Mouse (Mus musculus) layer of hippocampus, adult 2 months (tissue): Measurements from ENCODE around the gene Defb21. TPM values are rescaled to one million over a fixed set of nuclear protein-coding genes. Genes with fewer than 3 reads are reported as not detected.

Source experiments
- DNase-seq, 2 experiments: peaks; one replicate each; pipeline ENCODE4 v3.0.0; 2022; ENCODE audit warnings: low spot score in 2 of 2
- H3K27ac ChIP-seq: fragments of 200-600 bp; 2 replicates; pipeline ENCODE4 v1.8.1; 2022
- H3K4me3 ChIP-seq: fragments of 200-600 bp; 2 replicates; pipeline ENCODE4 v1.8.1; 2022; ENCODE audit warnings: mild to moderate bottlenecking
- CTCF ChIP-seq: fragments of 200-600 bp; conservative IDR thresholded peaks from 2 replicates; pipeline ENCODE4 v1.8.1; 2022; ENCODE audit warnings: antibody characterized with exemption, mild to moderate bottlenecking, moderate library complexity
- total RNA-seq, 2 experiments: library from RNA; stranded (reverse); gene quantifications; 2 replicates each; pipeline ENCODE4 v1.2.3; 2021

Gene Defb21
- total RNA-seq, 2 experiments from 2014 or later = not detected

DNA sequence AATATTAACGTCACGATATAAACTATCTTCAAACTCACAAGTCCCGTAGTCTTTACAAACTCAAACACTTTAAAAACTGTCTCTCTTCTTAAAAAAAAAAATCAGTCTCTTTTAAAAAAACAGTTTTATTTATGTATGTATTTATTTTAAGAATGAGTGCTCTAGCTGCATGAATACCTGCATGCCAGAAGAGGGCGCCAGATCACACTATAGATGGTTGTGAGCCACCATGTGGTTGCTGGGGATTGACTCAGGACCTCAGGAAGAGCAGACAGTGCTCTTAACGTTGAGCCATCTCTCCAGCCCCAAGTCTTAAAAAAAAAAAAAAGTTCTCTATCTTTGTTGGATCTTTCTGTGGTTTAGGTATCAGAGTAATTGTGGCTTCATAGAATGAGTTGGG lies 44.8 kb downstream of the Defb21 start:
- H3K27ac ChIP-seq = no peak overlapping the region
- peak; percentile 61 for TF ChIP-seq CTCF
- no peak for DNase-seq
- no peak overlapping the region for H3K4me3 ChIP-seq

DNA sequence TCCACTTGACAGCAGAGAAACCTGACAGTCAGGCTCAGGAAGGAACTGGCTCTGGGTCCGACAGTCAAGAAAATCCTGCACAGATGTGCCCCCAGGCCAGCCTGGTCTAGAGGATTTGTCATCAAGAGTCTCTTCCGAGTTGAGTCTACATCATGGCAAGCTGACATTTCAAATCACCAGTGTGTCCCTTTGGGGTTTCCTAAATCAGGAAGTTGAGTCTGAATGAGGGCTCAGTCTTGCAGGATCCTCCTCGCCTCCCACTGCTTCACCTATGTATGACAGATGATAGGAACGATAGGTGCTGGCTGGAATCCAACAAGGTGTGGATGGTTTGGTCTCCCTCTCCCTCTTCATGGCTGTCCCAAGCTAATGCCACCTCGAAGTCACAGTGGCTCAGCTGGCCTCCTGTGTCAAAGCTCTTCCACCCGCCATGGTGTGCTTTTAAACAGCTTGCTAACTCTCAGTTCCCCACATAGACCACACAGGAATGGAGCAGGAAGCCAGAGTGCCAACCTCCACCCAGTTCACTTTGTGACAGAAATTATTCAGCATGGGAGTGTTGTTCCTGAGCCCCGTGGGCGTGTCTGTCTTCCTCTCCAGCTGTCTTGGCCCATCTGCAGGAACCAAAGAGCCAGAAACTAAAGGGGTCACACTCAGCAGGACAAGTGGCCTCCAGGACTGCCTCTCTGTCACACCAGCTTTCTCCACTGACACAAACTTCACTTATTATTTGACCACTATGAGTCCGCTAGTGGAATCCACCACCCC lies 48.0 kb downstream of the Defb21 start:
- no peak for TF ChIP-seq CTCF
- H3K27ac ChIP-seq = 0 out of 2 replicates have a peak overlapping the region, but pooled peaks have one; percentile 36
- no peak for DNase-seq
- H3K4me3 ChIP-seq = no peak overlapping the region

DNA sequence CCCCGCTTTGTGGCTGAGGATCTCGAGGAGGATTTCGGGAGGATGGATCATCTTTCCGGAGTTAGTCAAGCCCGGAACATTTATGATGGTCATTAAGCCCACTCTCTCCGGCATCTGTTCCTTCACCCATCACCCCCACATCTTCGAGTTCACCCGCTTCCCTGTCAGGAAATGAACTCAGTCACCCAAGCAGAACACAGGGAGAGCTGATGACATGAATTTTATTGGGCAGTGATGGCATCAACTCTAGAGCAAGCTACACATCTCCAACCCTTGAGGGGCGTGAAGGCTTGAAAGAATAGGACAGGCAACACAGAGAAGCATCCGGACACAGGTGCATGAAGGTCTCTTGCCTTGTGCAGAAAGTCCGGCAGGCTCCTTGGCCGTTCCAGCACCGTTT lies 49.6 kb downstream of the Defb21 start:
- no peak for DNase-seq
- H3K27ac ChIP-seq = no peak overlapping the region
- no peak overlapping the region for H3K4me3 ChIP-seq
- TF ChIP-seq CTCF = no peak

DNA sequence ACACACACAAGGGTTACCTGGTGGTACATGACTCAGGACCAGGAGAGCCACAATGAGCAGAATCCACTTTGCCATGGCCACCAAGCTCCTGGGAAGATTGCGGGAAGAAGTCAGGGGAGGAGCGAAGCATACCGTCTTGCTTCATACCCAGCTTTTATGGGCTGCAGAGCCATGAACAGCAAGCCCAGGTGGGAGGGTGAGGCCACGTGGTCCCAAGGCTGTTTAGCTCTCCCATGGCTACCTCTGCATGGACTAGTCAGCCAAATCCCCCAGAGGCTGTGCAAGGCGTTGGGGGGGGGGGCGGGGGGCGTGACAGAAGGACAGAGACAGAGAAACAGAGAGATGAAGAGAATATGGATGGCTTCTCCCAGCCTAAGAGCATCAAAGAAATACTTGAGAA lies 50.4 kb downstream of the Defb21 start, which contains the start of gene Defb25:
TSS of gene Defb25 (minus strand) at position 101 of the 400 bp plus-strand sequence.
- no peak for TF ChIP-seq CTCF
- DNase-seq = no peak
- no peak within 1 kb of the TSS for H3K27ac ChIP-seq
- H3K4me3 ChIP-seq = no peak within 1 kb of the TSS

Other genes with a start within 250 kb of the Defb21 start
- 100 to 1,000 TPM; 103 to 125 TPM for gene Rbck1, start 240.1 kb upstream of the Defb21 start, total RNA-seq
- under 1 TPM; 0.41 to 0.54 TPM for gene Trib3, start 228.7 kb upstream of the Defb21 start, total RNA-seq
- 10 to 100 TPM; 66.3 to 83.0 TPM for gene Nrsn2, start 196.1 kb upstream of the Defb21 start, total RNA-seq
- 10 to 100 TPM; 16.5 to 19.5 TPM for gene Sox12, start 174.7 kb upstream of the Defb21 start, total RNA-seq
- gene Zcchc3, start 157.7 kb upstream of the Defb21 start, total RNA-seq = 10 to 100 TPM in 1 of 2 experiments, 1 to 10 TPM in 1; 9.9 to 10.1 TPM
- 1 to 10 TPM; 2.4 to 3.2 TPM for gene 6820408C15Rik, start 157.2 kb upstream of the Defb21 start, total RNA-seq
- gene Defb23, start 108.1 kb upstream of the Defb21 start, total RNA-seq = not detected
- gene Defb20, start 95.7 kb upstream of the Defb21 start, total RNA-seq = not detected
- not detected for gene Defb22, start 82.6 kb upstream of the Defb21 start, total RNA-seq
- gene Defb26, start 61.1 kb upstream of the Defb21 start, total RNA-seq = not detected
- not detected for gene Defb28, start 54.5 kb upstream of the Defb21 start, total RNA-seq
- gene Defb29, start 32.6 kb upstream of the Defb21 start, total RNA-seq = not detected
- gene Gm17416, start 3.4 kb upstream of the Defb21 start, total RNA-seq = not detected
- not detected for gene Defb19, start 7.6 kb downstream of the Defb21 start, total RNA-seq
- not detected for gene Defb45, start 26.7 kb downstream of the Defb21 start, total RNA-seq
- gene Defb36, start 31.6 kb downstream of the Defb21 start, total RNA-seq = not detected
- not detected for gene Defb25, start 50.3 kb downstream of the Defb21 start, total RNA-seq
- gene Rem1, start 54.2 kb downstream of the Defb21 start, total RNA-seq = 1 to 10 TPM in 1 of 2 experiments, under 1 TPM in 1; 0.42 to 2.0 TPM
- gene H13, start 96.7 kb downstream of the Defb21 start, total RNA-seq = 10 to 100 TPM; 71.5 to 73.3 TPM
- 10 to 100 TPM; 18.8 to 20.8 TPM for gene Mcts2, start 114.3 kb downstream of the Defb21 start, total RNA-seq
- gene Id1, start 163.5 kb downstream of the Defb21 start, total RNA-seq = 10 to 100 TPM; 23.5 to 25.4 TPM
- gene Cox4i2, start 181.4 kb downstream of the Defb21 start, total RNA-seq = 1 to 10 TPM; 1.4 to 1.6 TPM